Mouse (Mus musculus) forebrain, embryonic 12.5 days (tissue): Measurements from ENCODE around the gene Ctla4. TPM values are rescaled to one million over a fixed set of nuclear protein-coding genes. Genes with fewer than 3 reads are reported as not detected.

ENCODE experiments used
- ATAC-seq: fragments of 200-750 bp; cut with Nextera tagmentation; 2 replicates; pipeline ENCODE4 v1.8.0; 2017; ENCODE audit warnings: moderate TSS enrichment; ENCODE audit not compliant: low FRiP score
- H3K27ac ChIP-seq: fragments of 300-500 bp; sonication (generic); 2 replicates; pipeline ENCODE4 v1.5.1; 2016; ENCODE audit warnings: mild to moderate bottlenecking
- H3K27me3 ChIP-seq: fragments of 300-500 bp; sonication (generic); 2 replicates; pipeline ENCODE4 v1.6.1; 2016; ENCODE audit warnings: mild to moderate bottlenecking
- H3K36me3 ChIP-seq: fragments of 300-500 bp; sonication (generic); replicated peaks from 2 replicates; pipeline ENCODE4 v1.6.1; 2016; ENCODE audit warnings: mild to moderate bottlenecking
- H3K4me1 ChIP-seq: fragments of 300-500 bp; sonication (generic); 2 replicates; pipeline ENCODE4 v1.6.1; 2016
- H3K4me2 ChIP-seq: fragments of 300-500 bp; sonication (generic); 2 replicates; pipeline ENCODE4 v1.6.1; 2016; ENCODE audit warnings: mild to moderate bottlenecking, moderate library complexity
- H3K4me3 ChIP-seq: fragments of 300-500 bp; sonication (generic); replicated peaks from 2 replicates; pipeline ENCODE4 v1.5.1; 2016; ENCODE audit warnings: mild to moderate bottlenecking
- H3K9ac ChIP-seq: fragments of 300-500 bp; sonication (generic); 2 replicates; pipeline ENCODE4 v1.6.1; 2016; ENCODE audit warnings: mild to moderate bottlenecking
- H3K9me3 ChIP-seq: fragments of 300-500 bp; sonication (generic); 2 replicates; pipeline ENCODE4 v1.6.1; 2016
- WGBS: fragments of 180-500 bp; shearing (Covaris S2); methylation state at CpG from one replicate; pipeline ENCODE4 v1.1.7; 2016; 5-methylcytosine and 5-hydroxymethylcytosine counted together
- polyA plus RNA-seq: library from polyadenylated mRNA; unstranded; fragments of >200 nt; fragmentation: Nextera tagmentation; extraction: Ambion mirVana; gene quantifications from 2 replicates; pipeline ENCODE4 v1.2.1, GENCODE M21; 2016

The Ctla4 gene
- polyA plus RNA-seq, 1 experiment from 2014 or later, result not detected

DNA sequence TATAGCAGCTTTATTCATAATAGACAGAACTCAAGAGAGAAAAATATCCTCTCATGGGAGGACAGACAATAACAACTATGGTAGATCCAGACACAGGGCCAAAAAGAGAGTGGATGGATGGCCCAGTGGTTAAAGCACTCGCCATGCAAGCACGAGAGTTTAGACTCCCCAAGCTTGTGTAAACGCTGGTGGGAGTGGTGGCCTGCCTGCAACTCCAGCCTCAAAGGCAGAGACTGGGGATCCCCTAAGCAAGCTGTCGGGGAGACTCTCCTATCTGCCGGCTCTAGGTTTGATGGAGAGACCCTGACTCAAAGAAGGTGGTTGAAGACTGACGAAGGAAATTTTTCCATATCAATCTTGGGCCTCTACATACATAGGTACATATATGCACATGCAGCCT is 69.4 kb downstream of the Ctla4 start:
- no peaks in the 10 kb centered on the region for H3K27me3 ChIP-seq
- H3K4me2 ChIP-seq, result no peak overlapping the region
- 93% methylated on average over 6 of the region's 6 CpGs for WGBS
- no peak for ATAC-seq
- no peaks in the 10 kb centered on the region for H3K36me3 ChIP-seq
- no peak overlapping the region for H3K9ac ChIP-seq
- H3K9me3 ChIP-seq, result no peaks in the 10 kb centered on the region
- H3K27ac ChIP-seq, result no peak overlapping the region
- no peak overlapping the region for H3K4me3 ChIP-seq
- H3K4me1 ChIP-seq, result no peaks in the 10 kb centered on the region

DNA sequence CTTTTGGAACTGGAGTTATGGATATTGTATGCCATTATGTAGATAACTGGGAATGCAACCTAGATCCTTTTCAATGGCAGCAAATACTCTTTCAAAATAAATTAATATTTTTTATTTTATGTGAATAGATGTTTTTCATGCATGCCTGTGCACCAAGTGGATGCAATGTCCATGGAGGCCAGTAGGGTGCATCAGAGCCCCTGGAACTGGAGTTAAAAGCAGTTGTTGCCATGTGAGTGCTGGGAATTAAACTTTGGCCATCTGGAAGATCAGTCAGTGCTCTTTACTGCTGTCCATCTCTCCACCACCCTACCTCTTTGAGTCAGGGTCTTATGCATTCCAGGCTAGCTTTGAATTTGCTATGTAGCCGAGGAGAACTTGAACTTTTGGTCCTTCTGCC is 71.5 kb downstream of the Ctla4 start:
- no peak overlapping the region for H3K4me3 ChIP-seq
- H3K27me3 ChIP-seq, result no peaks in the 10 kb centered on the region
- H3K9ac ChIP-seq, result no peak overlapping the region
- H3K27ac ChIP-seq, result no peak overlapping the region
- H3K9me3 ChIP-seq, result no peaks in the 10 kb centered on the region
- no peaks in the 10 kb centered on the region for H3K36me3 ChIP-seq
- no peaks in the 10 kb centered on the region for H3K4me1 ChIP-seq
- no peak for ATAC-seq
- WGBS, result 93% methylated on average over 1 of the region's 1 CpGs
- no peak overlapping the region for H3K4me2 ChIP-seq

DNA sequence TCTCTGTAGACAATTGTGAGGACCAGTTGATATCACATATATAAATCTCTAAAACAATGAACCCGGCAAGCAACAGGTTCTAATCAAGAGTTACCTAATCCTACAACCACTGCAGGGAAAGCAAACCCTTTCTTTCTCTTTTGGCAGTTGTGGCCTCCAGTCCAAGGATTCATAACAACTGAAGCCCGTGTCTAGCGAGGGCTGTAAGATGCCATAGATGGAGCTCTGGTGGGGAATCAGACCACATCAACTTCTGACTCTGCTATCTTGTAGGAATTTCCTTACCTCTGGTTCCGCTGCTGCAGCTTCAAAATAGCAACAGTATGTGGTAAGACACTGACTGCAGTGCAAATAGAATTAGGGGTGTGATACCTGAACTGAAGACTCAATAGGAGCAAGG is 72.4 kb downstream of the Ctla4 start:
- Histone ChIP-seq H3K9me3 (no peaks in the 10 kb centered on the region), H3K4me1 (no peaks in the 10 kb centered on the region), H3K27ac (no peak overlapping the region), H3K4me3 (no peak overlapping the region), H3K9ac (no peak overlapping the region), H3K36me3 (no peaks in the 10 kb centered on the region), H3K4me2 (no peak overlapping the region), H3K27me3 (no peaks in the 10 kb centered on the region)
- 89% methylated on average over 4 of the region's 4 CpGs for WGBS
- ATAC-seq, result no peak

DNA sequence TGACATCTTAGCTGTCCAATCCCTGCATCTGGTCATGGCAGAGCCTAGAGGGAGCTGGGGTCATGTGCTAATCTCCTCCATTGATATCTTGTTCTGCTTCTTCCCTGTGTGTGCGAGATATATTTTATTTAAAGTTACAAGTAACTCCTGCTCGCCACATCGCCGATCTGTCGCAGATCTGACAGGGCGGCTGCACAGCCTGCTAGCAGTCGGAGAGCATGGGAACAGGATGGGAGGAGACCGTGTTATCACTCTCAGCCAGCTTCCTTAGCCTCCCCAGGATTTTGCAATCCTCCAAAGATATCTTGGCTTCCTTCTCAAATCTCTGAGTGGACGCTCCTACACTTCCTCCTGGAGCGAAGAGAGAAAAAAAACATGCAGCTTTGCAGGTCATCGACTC is 73.7 kb downstream of the Ctla4 start:
- WGBS, result 91% methylated on average over 11 of the region's 11 CpGs
- no peak overlapping the region for H3K27ac ChIP-seq
- no peak for ATAC-seq
- no peaks in the 10 kb centered on the region for H3K27me3 ChIP-seq
- no peaks in the 10 kb centered on the region for H3K36me3 ChIP-seq
- H3K9me3 ChIP-seq, result no peaks in the 10 kb centered on the region
- no peak overlapping the region for H3K4me2 ChIP-seq
- H3K4me3 ChIP-seq, result no peak overlapping the region
- no peaks in the 10 kb centered on the region for H3K4me1 ChIP-seq
- no peak overlapping the region for H3K9ac ChIP-seq

DNA sequence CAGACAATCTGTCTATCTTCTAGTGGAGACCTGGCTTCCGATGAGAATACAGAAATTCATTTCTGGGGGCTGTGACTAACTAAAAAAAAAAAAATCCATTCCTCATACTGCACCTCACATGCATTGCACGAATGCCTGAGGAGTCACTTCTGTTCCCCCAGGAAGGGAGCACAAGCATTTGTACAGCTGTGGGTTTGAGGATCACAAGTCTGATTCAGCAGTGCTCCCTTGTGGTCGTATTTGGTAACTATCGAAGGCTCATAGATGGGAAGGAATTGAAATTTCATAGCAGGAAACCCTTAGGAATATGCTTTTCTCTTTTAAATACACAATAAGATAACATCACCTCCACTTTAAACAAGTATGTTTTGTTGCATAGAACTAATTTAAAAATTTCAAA is 74.3 kb downstream of the Ctla4 start:
- 0 out of 2 replicates have a peak, but pooled peaks have one; percentile 44 for ATAC-seq

DNA sequence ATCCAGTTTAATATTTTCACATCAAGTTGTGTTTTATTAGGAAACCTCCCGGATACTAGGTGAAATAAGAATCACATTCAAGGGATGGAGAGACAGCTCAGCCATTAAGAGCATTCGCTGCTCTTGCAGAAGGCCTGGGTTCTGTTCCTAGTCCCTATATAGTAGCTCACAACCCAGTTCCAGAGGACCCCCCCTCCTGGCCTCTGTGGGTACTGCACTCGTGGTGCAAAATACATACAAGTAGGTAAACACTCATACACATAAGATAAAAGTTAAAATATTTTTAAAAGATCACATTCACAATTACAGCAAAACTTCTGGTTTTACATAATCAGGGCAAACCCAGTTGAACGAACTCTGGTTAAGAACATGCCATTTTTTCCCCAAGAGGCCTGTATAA is 75.3 kb downstream of the Ctla4 start:
- no peak overlapping the region for H3K4me2 ChIP-seq
- WGBS, result 93% methylated on average over 4 of the region's 4 CpGs
- H3K27me3 ChIP-seq, result no peaks in the 10 kb centered on the region
- H3K9me3 ChIP-seq, result no peaks in the 10 kb centered on the region
- H3K27ac ChIP-seq, result no peak overlapping the region
- H3K4me3 ChIP-seq, result no peak overlapping the region
- no peak for ATAC-seq
- no peaks in the 10 kb centered on the region for H3K36me3 ChIP-seq
- H3K4me1 ChIP-seq, result no peaks in the 10 kb centered on the region
- no peak overlapping the region for H3K9ac ChIP-seq

More for the DNA sequence above, 74.3 kb downstream of the Ctla4 start:
- Histone ChIP-seq H3K27me3 (no peaks in the 10 kb centered on the region), H3K4me3 (no peak overlapping the region), H3K36me3 (no peaks in the 10 kb centered on the region), H3K4me2 (no peak overlapping the region), H3K9me3 (no peaks in the 10 kb centered on the region), H3K27ac (no peak overlapping the region), H3K9ac (no peak overlapping the region), H3K4me1 (no peaks in the 10 kb centered on the region)
- WGBS, result 37% methylated on average over 4 of the region's 4 CpGs

Other genes starting within 250 kb of the Ctla4 start
- gene Cd28, start 170.2 kb upstream of the Ctla4 start, polyA plus RNA-seq, result 0.15 TPM in 2 replicates
- gene Icos, start 90.9 kb downstream of the Ctla4 start, polyA plus RNA-seq, result 0.08 TPM in 1 of 2 replicates, not detected in the other